Mouse (Mus musculus): ENCODE data around the gene Sgo2b. TPM values are rescaled to one million over a fixed set of nuclear protein-coding genes. Genes with fewer than 3 reads are reported as not detected.

Gene Sgo2b
- polyA plus RNA-seq (2012; rRNA removed), result 0.02 and 0.04 TPM in 2 replicates

DNA sequence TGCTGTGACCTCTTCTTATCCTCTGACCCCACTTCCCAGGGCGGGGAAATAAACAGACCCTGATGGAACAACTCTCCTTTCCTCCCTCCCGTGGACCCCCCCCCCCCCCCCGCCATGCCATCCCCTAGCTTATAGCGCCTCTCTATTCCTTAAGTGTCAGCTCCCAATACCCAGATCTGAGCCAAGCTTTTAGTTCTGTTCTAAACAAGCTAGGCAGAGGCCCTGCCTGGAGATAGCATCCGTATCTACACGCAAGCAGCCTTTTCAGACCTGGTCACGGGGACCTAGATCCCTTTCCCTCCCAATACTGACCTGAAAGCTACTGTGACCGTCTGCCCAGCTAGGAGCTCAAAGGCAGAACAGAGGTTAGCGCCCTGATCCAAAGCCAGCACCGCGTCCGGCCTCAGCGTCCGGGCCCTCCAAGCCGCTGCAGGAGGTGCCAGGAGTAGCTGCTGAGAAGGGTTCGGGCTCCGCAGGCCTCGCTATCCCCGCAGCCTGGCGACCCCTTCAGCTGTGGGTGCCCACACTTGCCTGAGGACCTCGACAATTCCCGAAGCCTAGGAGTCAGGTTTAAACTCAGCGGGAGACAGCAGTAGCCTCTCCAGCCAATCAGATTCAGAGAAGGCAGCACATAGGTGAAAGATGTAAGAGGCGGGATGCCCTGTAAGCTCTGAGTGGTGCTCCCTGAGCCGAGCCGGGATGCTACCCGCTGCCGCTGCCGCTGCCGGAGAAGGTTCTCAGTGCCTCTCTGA lies at the start of gene Sgo2b:
Gene Sgo2b, minus strand, starts transcription at position 623 of the 752 bp plus-strand sequence.

